Mouse (Mus musculus): ENCODE results near the gene Glp2r.

The Glp2r gene

GRCm38 (mm10) chr11:67632906-67633305 lies 138.0 kb downstream of the Glp2r start:
- DNase-seq, result no peak

GRCm38 (mm10) chr11:67628522-67628921 lies 142.4 kb downstream of the Glp2r start:
- DNase-seq, result no peak

GRCm38 (mm10) chr11:67627179-67627578 lies 143.8 kb downstream of the Glp2r start:
- no peak for DNase-seq

GRCm38 (mm10) chr11:67622340-67622739 lies 148.6 kb downstream of the Glp2r start:
- DNase-seq, result no peak

GRCm38 (mm10) chr11:67616557-67617239 lies 154.3 kb downstream of the Glp2r start:
- no peak for DNase-seq

GRCm38 (mm10) chr11:67612158-67612839 lies 158.7 kb downstream of the Glp2r start:
- DNase-seq, result no peak

All from retina, postnatal 1 day (tissue).